Mouse (Mus musculus): ENCODE results near the gene Camta1.

The Camta1 gene

GRCm38 (mm10) chr4:151861806-151862739 is at the start of gene Camta1:
Gene Camta1 (minus strand): TSS chr4:151861876.
- peak; percentile 88 for ATAC-seq (ENCODE audit: low TSS enrichment)

GRCm38 (mm10) chr4:151908809-151909208 is 47.1 kb upstream of the Camta1 start:
- no peak for ATAC-seq (ENCODE audit: low TSS enrichment)

GRCm38 (mm10) chr4:151907577-151908343 is 46.1 kb upstream of the Camta1 start:
- ATAC-seq (ENCODE audit: low TSS enrichment): no peak

GRCm38 (mm10) chr4:151905621-151906020 is 43.9 kb upstream of the Camta1 start:
- ATAC-seq (ENCODE audit: low TSS enrichment): no peak

- ATAC-seq (ENCODE audit: low TSS enrichment): no peak
Observed at GRCm38 (mm10) chr4:151904098-151904497, 42.4 kb upstream of the Camta1 start.

DNA sequence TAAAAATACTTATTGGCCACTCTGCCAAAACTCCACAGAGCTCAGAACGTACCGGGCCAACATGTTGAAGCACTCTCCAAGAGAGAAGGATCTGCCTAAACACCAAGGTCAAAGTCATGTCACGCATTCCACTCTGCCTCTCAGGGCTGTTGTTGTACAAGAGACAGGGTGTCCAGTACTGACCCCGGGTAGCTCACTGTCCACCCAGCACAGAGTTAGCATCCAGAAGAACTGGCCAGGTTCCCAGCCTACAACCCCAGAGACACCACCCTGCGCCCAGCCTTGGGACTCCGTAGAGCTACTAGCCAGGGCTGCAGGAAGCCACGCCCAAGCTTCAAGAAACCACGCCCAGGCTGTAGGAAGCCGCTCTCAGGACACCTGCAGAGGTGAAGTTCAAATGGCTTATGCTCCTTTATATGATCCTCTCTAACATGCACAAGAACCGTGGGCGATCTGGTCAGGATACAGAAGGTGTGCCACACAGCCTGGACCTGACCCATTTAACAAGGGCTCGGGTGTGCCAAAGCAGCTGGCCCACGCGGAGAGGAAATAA is 41.1 kb upstream of the Camta1 start:
- no peak for ATAC-seq (ENCODE audit: low TSS enrichment)

DNA sequence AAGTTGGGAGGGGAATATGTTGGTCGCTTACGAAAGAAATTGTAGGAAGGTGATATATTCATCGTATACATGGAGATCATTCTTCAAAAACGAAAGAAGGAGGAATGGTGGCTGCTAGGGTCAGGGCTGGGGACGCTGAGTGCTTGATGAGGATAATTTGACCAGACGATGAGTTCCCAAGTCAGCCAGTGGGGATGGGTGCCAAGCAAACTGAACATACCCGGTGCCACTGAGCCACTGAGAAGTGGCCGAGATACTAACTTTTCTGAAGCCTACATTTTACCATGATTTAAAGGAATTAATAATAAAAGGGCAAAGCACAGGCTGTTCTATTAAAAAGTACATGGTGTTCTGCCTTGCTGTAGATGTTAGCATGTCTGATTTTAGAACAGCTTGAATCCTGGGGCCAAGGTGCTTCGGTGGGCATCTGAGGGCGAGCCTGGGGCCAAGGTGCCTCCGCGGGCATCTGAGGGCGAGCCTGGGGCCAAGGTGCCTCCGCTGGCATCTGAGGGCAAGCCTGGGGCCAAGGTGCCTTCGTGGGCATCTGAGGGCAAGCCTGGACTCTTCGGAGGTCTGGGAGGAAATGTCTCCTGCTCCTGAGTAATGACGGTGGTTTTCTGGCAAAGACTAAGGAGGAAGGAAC is 40.5 kb upstream of the Camta1 start:
- ATAC-seq (ENCODE audit: low TSS enrichment): no peak

- ATAC-seq (ENCODE audit: low TSS enrichment): no peak
Observed at GRCm38 (mm10) chr4:151901422-151901821, 39.7 kb upstream of the Camta1 start.

DNA sequence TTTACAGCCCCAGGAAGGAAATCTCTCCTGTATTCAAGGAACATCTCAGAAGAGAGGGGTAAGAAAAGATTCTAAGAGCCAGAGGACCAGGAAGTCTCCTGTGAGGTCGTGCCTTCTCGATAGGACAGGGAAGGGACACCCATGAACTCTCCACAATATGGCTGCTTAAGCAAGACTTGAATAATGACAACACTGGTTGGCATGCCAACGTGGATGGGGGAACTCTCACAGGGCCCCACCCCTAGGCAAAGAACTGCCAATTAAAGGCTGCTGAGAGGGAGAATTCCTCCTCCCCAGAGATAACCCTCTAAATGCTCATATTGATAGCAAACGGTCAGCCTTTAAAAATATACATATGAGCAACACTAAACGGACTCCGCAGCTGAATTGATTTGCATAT is 39.1 kb upstream of the Camta1 start:
- no peak for ATAC-seq (ENCODE audit: low TSS enrichment)

GRCm38 (mm10) chr4:151899707-151900384 is 38.2 kb upstream of the Camta1 start:
- no peak for ATAC-seq (ENCODE audit: low TSS enrichment)

- no peak for ATAC-seq (ENCODE audit: low TSS enrichment)
Observed at GRCm38 (mm10) chr4:151898600-151899245, 37.0 kb upstream of the Camta1 start.

DNA sequence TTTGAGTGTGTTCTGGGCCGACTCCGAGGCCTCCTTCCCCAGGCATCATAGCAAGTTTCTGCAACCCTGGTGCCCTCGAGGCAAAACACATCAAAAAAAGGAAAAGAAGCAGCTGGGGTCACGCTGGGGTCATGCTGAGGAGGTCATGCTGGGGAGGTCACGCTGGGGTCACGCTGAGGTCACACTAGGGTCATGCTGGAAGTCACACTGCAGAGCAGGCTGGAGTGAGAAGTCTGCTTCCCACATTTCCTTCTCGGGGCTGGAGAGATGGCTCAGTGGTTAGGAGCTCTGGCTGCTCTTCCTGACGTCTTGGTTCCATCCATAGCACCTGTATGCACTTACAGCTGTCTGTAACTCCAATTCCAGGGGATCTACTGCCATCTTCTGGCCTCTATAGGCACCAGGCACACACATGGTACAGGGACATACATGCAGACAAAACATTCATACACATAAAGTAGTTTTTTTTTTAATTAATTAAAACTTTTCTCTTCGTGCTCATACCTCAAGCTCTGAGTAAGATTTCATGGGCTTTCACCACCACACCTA is 35.5 kb upstream of the Camta1 start:
- ATAC-seq (ENCODE audit: low TSS enrichment): no peak

DNA sequence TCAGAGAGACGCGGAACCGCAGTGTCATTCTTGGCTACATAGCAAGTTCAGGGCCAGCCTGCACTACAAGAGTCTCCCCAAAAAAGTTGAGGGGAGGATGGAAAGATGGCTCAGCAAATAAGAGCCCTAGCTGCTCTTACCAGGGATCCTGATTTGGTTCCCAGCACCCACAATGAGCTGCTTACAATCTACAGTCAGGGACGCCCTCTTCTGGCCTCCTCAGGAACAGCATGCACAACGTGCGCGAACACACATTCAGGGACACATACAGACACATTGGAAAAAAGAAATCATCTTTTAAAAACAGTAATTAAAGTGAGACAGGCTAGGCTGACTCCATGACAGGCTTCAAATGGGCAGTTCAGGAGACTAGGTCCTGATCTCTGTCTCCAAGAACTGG is 33.9 kb upstream of the Camta1 start:
- ATAC-seq (ENCODE audit: low TSS enrichment): no peak

DNA sequence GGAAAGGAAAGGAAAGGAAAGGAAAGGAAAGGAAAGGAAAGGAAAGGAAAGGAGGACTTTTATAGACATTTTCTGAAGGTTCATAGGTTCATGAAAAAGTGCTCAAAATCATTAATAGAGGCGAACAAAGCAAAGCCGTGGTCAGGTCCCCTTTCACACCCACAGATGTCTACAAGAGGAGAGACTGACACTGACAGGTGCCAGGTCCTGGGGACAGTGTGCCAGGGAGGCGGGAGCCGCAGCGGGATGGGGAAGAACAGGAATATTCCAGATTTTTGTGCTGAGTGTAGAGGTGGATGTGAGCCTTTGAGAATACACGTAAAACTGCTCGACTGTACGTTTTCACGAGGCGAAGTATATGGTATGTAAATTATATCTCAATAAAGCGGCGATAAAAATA is 33.2 kb upstream of the Camta1 start:
- no peak for ATAC-seq (ENCODE audit: low TSS enrichment)

DNA sequence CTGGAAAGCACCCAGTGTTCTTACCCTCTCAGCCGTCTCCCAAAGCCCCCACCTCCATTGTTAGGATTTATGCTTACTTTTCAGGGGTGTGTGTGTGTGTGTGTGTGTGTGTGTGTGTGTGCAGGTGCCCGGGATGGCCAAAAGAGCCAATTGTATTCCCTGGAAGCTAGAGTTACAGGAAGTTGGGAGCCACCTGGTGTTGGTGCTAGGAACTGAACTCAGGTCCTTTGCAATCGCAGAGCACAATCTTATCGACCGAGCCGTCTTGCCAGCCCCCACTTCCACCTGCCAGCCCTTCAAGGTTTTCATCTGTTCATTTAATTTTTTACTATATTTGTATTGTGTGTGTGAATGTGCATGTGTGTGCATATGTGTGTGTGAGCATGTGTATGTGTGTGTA is 31.6 kb upstream of the Camta1 start:
- ATAC-seq (ENCODE audit: low TSS enrichment): no peak

DNA sequence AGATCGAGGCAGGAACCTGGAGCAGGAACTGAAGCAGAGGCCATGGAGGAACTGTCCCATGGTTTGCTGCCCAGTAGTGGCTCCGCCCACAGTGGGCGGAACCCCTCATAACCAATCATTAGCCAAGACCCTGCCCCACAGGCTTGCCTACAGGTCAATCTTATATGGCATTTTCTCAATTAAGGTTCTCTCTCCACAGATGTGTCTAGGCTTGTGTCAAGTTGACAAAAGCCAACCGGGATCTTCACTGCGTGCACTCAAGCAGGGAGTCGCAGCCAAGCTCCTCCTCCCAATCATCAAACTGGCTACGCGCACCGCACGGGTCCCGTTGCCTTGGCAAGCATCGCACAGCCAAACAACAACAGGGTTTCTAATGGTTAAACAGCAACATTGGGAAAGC is 19.9 kb upstream of the Camta1 start:
- no peak for ATAC-seq (ENCODE audit: low TSS enrichment)

DNA sequence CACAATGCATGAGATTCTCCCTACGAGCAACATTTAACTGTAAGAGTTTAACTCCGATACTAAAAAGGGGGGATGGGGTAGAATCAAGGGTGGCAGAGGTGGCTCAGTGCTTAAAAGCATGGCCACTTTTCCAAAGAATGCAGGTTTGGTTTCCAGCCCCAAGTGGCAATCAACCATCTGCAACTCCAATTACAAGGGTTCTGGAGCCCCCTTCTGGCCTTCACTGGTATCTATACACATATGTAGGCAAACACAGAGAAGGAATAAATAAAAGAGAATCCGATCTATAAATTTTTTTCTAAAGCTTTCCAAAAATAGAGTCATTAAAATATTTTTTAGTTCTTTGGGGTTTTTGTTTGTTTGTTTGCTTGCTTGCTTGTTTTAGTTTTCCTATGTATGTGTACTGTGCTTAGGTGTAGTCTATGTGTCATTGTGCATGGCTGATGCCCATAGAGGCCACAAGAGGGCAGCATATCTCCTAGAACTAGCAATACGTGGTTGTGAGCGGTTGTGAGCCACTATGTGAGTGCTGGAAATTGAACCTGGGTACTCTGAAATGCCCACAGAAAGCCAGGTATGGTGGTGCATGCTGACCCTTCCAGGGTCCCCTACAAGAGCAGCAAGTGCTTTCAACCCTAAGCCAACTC is 18.5 kb upstream of the Camta1 start:
- no peak for ATAC-seq (ENCODE audit: low TSS enrichment)

- ATAC-seq (ENCODE audit: low TSS enrichment): no peak
Observed at GRCm38 (mm10) chr4:151876400-151876799, 14.7 kb upstream of the Camta1 start.

GRCm38 (mm10) chr4:151863511-151863910 is 1.8 kb upstream of the Camta1 start:
- ATAC-seq (ENCODE audit: low TSS enrichment): no peak

- no peak for ATAC-seq (ENCODE audit: low TSS enrichment)
Observed at GRCm38 (mm10) chr4:151861471-151861805, 238 bp downstream of the Camta1 start.

Data from frontal cortex, adult (tissue).